Mouse (Mus musculus) heart, embryonic 11.5 days (tissue): ENCODE measurements around the gene Trim2. TPM values are rescaled to one million over a fixed set of nuclear protein-coding genes. Genes with fewer than 3 reads are reported as not detected.

Experiments
- ATAC-seq: fragments of 200-750 bp; cut with Nextera tagmentation; replicated peaks from 2 replicates; pipeline ENCODE4 v1.8.0; 2017; ENCODE audit warnings: moderate library complexity; ENCODE audit not compliant: insufficient number of reproducible peaks, low FRiP score, low TSS enrichment
- H3K27ac ChIP-seq: fragments of 300-500 bp; sonication (generic); 2 replicates; pipeline ENCODE4 v1.5.1; 2014; ENCODE audit warnings: mild to moderate bottlenecking, low read depth, low read length
- H3K27me3 ChIP-seq: fragments of 300-500 bp; sonication (generic); 2 replicates; pipeline ENCODE4 v1.6.1; 2014; ENCODE audit warnings: mild to moderate bottlenecking, low read length, mixed read lengths; ENCODE audit not compliant: control insufficient read depth, insufficient read depth
- H3K36me3 ChIP-seq: fragments of 300-500 bp; sonication (generic); 2 replicates; pipeline ENCODE4 v1.6.1; 2014; ENCODE audit warnings: mild to moderate bottlenecking, low read length, moderate library complexity, mixed read lengths; ENCODE audit not compliant: control insufficient read depth, insufficient read depth
- H3K4me1 ChIP-seq: fragments of 300-500 bp; sonication (generic); 2 replicates; pipeline ENCODE4 v1.6.1; 2014; ENCODE audit warnings: low read length; ENCODE audit not compliant: control insufficient read depth, insufficient read depth
- H3K4me2 ChIP-seq: fragments of 300-500 bp; sonication (generic); 2 replicates; pipeline ENCODE4 v1.6.1; 2014; ENCODE audit warnings: mild to moderate bottlenecking, moderate library complexity
- H3K4me3 ChIP-seq: fragments of 300-500 bp; sonication (generic); 2 replicates; pipeline ENCODE4 v1.5.1; 2014; ENCODE audit warnings: low read depth, low read length
- H3K9ac ChIP-seq: fragments of 300-500 bp; sonication (generic); 2 replicates; pipeline ENCODE4 v1.6.1; 2014; ENCODE audit warnings: mild to moderate bottlenecking, low read depth, low read length, moderate library complexity
- H3K9me3 ChIP-seq: fragments of 300-500 bp; sonication (generic); replicated peaks from 2 replicates; pipeline ENCODE4 v1.6.1; 2016; ENCODE audit warnings: low read length; ENCODE audit not compliant: control insufficient read depth
- WGBS: fragments of 180-500 bp; shearing (Covaris S2); extraction: QIAGEN DNeasy Blood & Tissue Kit; methylation state at CpG from one replicate; pipeline ENCODE4 v1.1.7; 2014; ENCODE audit not compliant: insufficient replicate concordance; 5-methylcytosine and 5-hydroxymethylcytosine counted together
- polyA plus RNA-seq: library from polyadenylated mRNA; unstranded; fragments of >200 nt; fragmentation: Nextera tagmentation; extraction: Ambion mirVana; gene quantifications from 2 replicates; pipeline ENCODE4 v1.2.1, GENCODE M21; 2014

The Trim2 gene
- polyA plus RNA-seq, 1 experiment from 2014 or later: 8.9 TPM

DNA sequence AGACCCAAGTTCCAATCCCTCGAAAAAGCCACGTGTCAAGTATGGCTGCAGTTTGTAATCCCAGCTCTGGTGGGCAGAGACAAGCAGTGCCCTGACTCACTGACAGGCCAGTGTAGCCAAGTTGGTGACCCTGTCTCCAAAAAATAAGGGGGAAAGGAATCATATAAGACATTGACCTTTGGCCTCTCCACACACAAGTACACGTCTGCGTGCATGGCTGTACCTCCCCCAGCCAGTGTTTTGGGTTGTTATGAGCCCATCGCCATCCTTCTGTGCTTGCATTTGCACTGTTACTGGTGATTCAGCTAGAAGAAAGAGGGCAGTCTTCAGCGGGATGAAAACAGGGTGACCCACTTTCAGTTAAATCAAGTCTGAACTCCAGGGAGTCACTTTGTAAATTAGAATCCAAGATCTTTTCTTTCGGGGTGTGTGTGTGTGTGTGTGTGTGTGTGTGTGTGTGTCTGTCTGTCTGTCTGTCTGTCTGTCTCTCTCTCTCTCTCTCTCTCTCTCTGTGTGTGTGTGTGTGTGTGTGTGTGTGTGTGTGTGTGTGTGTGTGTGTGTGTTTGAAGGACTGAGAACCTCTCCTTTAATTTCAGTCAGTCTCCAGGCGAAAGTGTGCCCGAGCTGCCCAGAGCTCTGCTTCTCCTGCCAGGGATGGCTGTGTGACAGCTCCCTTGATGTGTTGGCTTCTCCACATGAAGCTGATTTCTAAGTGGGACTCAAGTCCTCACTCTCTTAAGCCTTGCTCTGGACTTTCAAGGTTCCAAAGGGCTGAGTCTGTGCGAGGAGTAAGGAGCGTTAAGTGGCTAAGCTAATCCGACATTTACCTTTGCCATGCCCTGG lies 89.3 kb downstream of the Trim2 start:
- 59% methylated on average over 12 of the region's 12 CpGs for WGBS
- no peak overlapping the region for H3K4me2 ChIP-seq
- H3K9ac ChIP-seq: no peak overlapping the region
- no peak overlapping the region for H3K27ac ChIP-seq
- H3K27me3 ChIP-seq: 0 out of 2 replicates have a peak, but pooled peaks cover 3% of the 10 kb centered on the region
- ATAC-seq: no peak
- H3K9me3 ChIP-seq: no peaks in the 10 kb centered on the region
- no peaks in the 10 kb centered on the region for H3K36me3 ChIP-seq
- no peaks in the 10 kb centered on the region for H3K4me1 ChIP-seq
- H3K4me3 ChIP-seq: no peak overlapping the region

DNA sequence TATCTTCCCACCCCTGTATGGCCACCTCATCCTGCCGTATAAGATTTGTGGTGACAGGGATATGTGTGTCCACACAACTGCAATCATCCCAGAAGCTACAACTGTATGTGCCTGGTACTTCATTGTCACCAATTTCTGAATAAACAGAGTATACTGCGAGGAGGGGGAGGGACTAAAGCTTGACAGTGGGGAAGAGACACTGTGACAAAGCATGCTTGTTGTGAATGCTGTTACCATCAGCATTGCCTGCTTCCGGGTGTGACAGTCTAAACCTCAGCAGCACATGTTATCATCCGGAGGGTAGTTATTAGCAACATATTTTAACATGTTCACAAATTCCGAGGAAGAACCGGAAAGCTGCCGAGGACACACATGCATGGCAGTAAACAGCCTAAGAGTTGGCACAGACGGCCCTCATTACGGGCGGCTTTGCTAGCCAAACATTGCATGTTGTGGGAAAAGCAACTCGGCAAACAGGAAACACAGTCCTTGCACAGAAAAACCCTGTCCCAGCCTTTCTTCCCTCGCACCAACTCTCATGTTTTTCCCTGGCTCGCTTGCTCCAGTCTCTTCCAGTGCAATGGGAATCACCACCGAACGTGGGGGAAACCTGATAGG lies 90.8 kb downstream of the Trim2 start:
- WGBS: 82% methylated on average over 15 of the region's 15 CpGs
- no peak overlapping the region for H3K27ac ChIP-seq
- H3K4me1 ChIP-seq: no peaks in the 10 kb centered on the region
- H3K36me3 ChIP-seq: no peaks in the 10 kb centered on the region
- H3K9ac ChIP-seq: no peak overlapping the region
- no peak for ATAC-seq
- H3K9me3 ChIP-seq: no peaks in the 10 kb centered on the region
- no peak overlapping the region for H3K4me2 ChIP-seq
- H3K27me3 ChIP-seq: 0 out of 2 replicates have a peak, but pooled peaks cover 3% of the 10 kb centered on the region
- H3K4me3 ChIP-seq: no peak overlapping the region

DNA sequence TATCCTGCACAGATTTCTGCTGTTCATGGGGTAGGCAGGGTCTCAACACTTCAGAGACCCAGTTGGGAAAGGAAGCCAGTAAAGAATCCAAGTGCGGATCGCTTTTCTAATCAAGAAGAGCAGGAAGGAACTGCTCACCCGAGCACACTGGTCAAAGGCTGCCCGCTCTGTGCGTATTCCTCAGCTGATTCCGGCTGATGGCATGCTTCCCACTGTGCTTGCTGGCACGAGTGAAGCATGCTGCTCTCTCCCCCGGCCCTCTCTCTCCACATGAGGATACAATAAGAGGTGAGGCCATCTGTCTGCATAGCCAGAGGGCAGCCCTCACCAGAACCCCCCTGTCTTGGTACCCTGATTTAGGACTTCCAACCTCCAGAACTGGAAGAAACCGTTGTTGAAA lies 91.4 kb downstream of the Trim2 start:
- no peak overlapping the region for H3K4me3 ChIP-seq
- no peak overlapping the region for H3K27ac ChIP-seq
- ATAC-seq: no peak
- no peaks in the 10 kb centered on the region for H3K9me3 ChIP-seq
- H3K9ac ChIP-seq: no peak overlapping the region
- 67% methylated on average over 9 of the region's 9 CpGs for WGBS
- 0 out of 2 replicates have a peak, but pooled peaks cover 3% of the 10 kb centered on the region for H3K27me3 ChIP-seq
- H3K36me3 ChIP-seq: no peaks in the 10 kb centered on the region
- H3K4me1 ChIP-seq: no peaks in the 10 kb centered on the region
- H3K4me2 ChIP-seq: no peak overlapping the region

DNA sequence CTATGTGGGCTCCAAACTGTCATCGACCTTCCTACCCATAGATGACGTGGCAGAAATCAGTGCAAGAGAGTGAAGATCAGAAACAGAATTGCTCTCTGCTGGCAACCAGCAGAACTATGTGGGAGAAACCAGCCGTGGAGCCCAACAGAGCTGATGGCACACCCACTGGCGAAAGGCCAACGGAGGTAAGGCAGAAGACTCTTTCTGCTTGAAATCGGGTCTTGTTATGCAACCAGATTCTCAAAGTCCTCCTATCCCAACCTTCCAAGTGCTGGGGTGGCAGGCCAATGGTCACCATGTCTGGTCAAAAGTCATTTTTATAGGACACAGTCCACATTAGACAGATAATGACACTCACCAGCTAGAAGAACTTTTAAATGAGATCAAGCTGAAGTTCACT lies 92.2 kb downstream of the Trim2 start:
- Histone ChIP-seq H3K4me2 (no peak overlapping the region), H3K9ac (no peak overlapping the region), H3K36me3 (no peaks in the 10 kb centered on the region), H3K9me3 (no peaks in the 10 kb centered on the region), H3K4me1 (no peaks in the 10 kb centered on the region), H3K27me3 (0 out of 2 replicates have a peak, but pooled peaks cover 3% of the 10 kb centered on the region), H3K4me3 (no peak overlapping the region), H3K27ac (no peak overlapping the region)
- WGBS: 78% methylated on average over 6 of the region's 6 CpGs
- no peak for ATAC-seq

DNA sequence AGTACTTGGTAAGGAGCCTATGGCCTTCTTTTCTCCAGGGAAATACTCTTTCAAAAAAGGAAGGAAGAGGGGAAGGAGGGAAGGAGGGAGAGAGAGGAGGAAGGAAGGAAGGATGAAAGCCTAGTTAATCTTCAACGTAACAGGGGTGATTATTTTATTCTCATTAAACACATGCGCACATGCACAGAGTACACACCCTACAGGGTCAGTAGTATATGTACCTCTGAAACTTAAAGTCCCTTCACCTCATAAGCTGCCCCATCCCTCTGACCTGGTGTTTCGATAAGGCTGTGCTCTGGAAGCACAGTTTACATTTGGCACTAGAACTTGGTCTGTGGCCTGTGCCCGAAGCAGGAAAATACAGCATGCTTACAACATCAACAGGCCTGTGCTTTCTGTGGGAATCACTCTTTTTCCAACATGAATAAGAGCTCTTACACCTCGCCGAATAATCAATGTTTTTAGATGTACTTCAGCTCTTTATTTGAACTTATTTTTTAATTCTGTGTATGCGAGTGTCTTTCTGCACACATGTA lies 95.3 kb downstream of the Trim2 start:
- no peaks in the 10 kb centered on the region for H3K9me3 ChIP-seq
- H3K36me3 ChIP-seq: no peaks in the 10 kb centered on the region
- H3K4me1 ChIP-seq: no peaks in the 10 kb centered on the region
- no peaks in the 10 kb centered on the region for H3K27me3 ChIP-seq
- no peak for ATAC-seq
- 84% methylated on average over 7 of the region's 7 CpGs for WGBS
- no peak overlapping the region for H3K4me3 ChIP-seq
- no peak overlapping the region for H3K9ac ChIP-seq
- H3K4me2 ChIP-seq: no peak overlapping the region
- no peak overlapping the region for H3K27ac ChIP-seq

DNA sequence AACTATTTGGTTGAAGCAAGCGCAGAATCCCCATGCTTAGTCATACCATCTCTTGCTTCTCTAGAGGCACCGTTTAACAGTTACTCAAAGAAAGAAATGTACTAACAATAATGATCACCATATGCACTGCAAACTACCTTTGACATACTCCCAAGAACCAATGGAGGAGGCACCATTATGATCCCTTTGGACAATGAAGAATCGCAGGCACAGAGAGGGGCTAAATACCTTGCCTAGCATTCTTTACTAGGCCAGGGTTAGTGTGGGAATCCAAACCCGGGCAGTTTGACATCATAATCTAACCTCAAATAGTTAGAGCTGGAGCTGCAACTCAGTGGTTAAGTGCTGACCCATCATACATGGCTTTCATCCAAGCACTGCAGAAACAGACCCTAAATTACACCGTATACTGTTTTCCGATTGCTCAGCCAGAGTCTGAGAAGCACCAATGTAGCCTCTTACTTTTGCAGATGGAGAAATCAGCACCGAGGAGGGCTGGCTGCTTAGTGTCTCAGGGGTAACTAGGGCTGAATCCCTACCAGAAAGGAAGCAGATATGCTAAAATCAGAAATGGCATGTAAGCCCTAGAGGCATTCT lies 97.7 kb downstream of the Trim2 start:
- no peaks in the 10 kb centered on the region for H3K27me3 ChIP-seq
- no peaks in the 10 kb centered on the region for H3K9me3 ChIP-seq
- 87% methylated on average over 7 of the region's 7 CpGs for WGBS
- H3K36me3 ChIP-seq: no peaks in the 10 kb centered on the region
- no peak overlapping the region for H3K27ac ChIP-seq
- no peak overlapping the region for H3K4me2 ChIP-seq
- H3K4me1 ChIP-seq: no peaks in the 10 kb centered on the region
- no peak for ATAC-seq
- H3K9ac ChIP-seq: no peak overlapping the region
- H3K4me3 ChIP-seq: no peak overlapping the region

DNA sequence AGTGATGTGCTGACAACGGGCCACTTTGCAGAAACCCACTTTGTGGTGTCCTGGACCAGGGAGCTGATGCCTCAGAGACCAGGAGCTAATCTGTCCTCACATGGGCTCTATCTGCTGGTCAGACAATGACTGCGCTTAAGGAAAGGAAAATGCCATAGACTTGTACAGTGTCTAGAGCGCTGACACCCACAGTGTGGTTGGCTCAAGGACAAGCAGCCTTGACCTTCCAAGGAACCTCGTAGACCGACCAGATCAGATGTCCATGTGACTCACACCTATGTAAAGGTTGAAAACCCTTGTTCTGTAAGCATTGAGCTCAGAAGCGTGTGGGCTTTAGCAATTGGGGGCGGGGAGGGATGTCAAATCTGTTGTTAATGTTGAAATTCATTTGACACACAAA lies 98.2 kb downstream of the Trim2 start:
- Histone ChIP-seq H3K4me1 (no peaks in the 10 kb centered on the region), H3K4me2 (no peak overlapping the region), H3K9ac (no peak overlapping the region), H3K9me3 (no peaks in the 10 kb centered on the region), H3K4me3 (no peak overlapping the region), H3K27me3 (no peaks in the 10 kb centered on the region), H3K36me3 (no peaks in the 10 kb centered on the region), H3K27ac (no peak overlapping the region)
- no peak for ATAC-seq
- 83% methylated on average over 7 of the region's 7 CpGs for WGBS

DNA sequence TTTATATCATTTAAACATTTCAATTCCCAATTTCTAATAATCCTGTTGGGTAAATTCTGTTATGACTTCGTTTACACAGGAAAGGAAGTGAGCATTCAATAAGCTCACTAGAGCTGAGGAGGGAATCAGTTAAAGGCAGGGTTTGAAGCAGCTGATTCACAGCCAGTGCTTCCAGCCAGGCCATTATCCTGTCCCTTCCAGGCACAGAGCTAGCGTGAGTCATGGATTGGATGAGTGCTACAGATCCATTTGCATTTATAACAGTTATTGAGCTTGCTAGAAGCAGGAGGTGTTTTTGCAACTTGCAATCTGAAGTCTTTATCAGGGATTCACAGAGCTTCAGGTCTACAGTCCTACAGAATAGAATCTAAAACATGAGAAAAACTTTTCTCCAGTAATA lies 99.3 kb downstream of the Trim2 start:
- no peak overlapping the region for H3K9ac ChIP-seq
- ATAC-seq: no peak

More for the DNA sequence above, 99.3 kb downstream of the Trim2 start:
- H3K4me3 ChIP-seq: no peak overlapping the region
- H3K36me3 ChIP-seq: no peaks in the 10 kb centered on the region
- no peaks in the 10 kb centered on the region for H3K9me3 ChIP-seq
- H3K4me2 ChIP-seq: no peak overlapping the region
- H3K4me1 ChIP-seq: no peaks in the 10 kb centered on the region
- 57% methylated on average over 2 of the region's 2 CpGs for WGBS
- H3K27me3 ChIP-seq: no peaks in the 10 kb centered on the region
- H3K27ac ChIP-seq: no peak overlapping the region
